Mouse (Mus musculus) hindbrain, embryonic 11.5 days (tissue): ENCODE data around the gene Fate1. TPM values are rescaled to one million over a fixed set of nuclear protein-coding genes. Genes with fewer than 3 reads are reported as not detected.
"Not testable (repeated sequence)": the region's sequence is repeated elsewhere in the genome, so short reads cannot be mapped to it uniquely, and the experiment has no call there.

Experiments
- ATAC-seq: fragments of 200-750 bp; cut with Nextera tagmentation; 2 replicates; pipeline ENCODE4 v1.8.0; 2017; ENCODE audit warnings: mild to moderate bottlenecking, moderate TSS enrichment, moderate library complexity; ENCODE audit not compliant: low FRiP score
- DNase-seq: peaks from one replicate; pipeline ENCODE4 v3.0.0-alpha.2; 2015; ENCODE audit warnings: low spot score
- H3K27ac ChIP-seq: fragments of 300-500 bp; sonication (generic); 2 replicates; pipeline ENCODE4 v1.5.1; 2014; ENCODE audit warnings: mild to moderate bottlenecking, low read depth, low read length
- H3K27me3 ChIP-seq: fragments of 300-500 bp; sonication (generic); 2 replicates; pipeline ENCODE4 v1.6.1; 2014; ENCODE audit warnings: mild to moderate bottlenecking, low read length, moderate library complexity, mixed read lengths; ENCODE audit not compliant: control insufficient read depth, insufficient read depth
- H3K36me3 ChIP-seq: fragments of 300-500 bp; sonication (generic); 2 replicates; pipeline ENCODE4 v1.6.1; 2014; ENCODE audit warnings: mild to moderate bottlenecking, low read length, moderate library complexity, mixed read lengths; ENCODE audit not compliant: control insufficient read depth, insufficient read depth
- H3K4me1 ChIP-seq: fragments of 300-500 bp; sonication (generic); replicated peaks from 2 replicates; pipeline ENCODE4 v1.6.1; 2014; ENCODE audit warnings: low read length, mixed read lengths; ENCODE audit not compliant: control insufficient read depth, insufficient read depth
- H3K4me2 ChIP-seq: fragments of 300-500 bp; sonication (generic); replicated peaks from 2 replicates; pipeline ENCODE4 v1.6.1; 2014; ENCODE audit warnings: mild to moderate bottlenecking, low read depth, low read length
- H3K4me3 ChIP-seq: fragments of 300-500 bp; sonication (generic); 2 replicates; pipeline ENCODE4 v1.5.1; 2014; ENCODE audit warnings: low read depth, low read length
- H3K9ac ChIP-seq: fragments of 300-500 bp; sonication (generic); 2 replicates; pipeline ENCODE4 v1.6.1; 2014; ENCODE audit warnings: low read depth, low read length
- H3K9me3 ChIP-seq: fragments of 300-500 bp; sonication (generic); 2 replicates; pipeline ENCODE4 v1.6.1; 2016; ENCODE audit warnings: low read length; ENCODE audit not compliant: control insufficient read depth
- WGBS: fragments of 180-500 bp; shearing (Covaris S2); extraction: QIAGEN DNeasy Blood & Tissue Kit; methylation state at CpG from one replicate; pipeline ENCODE4 v1.1.7; 2014; 5-methylcytosine and 5-hydroxymethylcytosine counted together
- polyA plus RNA-seq: library from polyadenylated mRNA; unstranded; fragments of >200 nt; fragmentation: Nextera tagmentation; extraction: Ambion mirVana; gene quantifications from 2 replicates; pipeline ENCODE4 v1.2.1, GENCODE M21; 2014

The Fate1 gene
- polyA plus RNA-seq, 1 experiment from 2014 or later: 0.26 TPM

DNA sequence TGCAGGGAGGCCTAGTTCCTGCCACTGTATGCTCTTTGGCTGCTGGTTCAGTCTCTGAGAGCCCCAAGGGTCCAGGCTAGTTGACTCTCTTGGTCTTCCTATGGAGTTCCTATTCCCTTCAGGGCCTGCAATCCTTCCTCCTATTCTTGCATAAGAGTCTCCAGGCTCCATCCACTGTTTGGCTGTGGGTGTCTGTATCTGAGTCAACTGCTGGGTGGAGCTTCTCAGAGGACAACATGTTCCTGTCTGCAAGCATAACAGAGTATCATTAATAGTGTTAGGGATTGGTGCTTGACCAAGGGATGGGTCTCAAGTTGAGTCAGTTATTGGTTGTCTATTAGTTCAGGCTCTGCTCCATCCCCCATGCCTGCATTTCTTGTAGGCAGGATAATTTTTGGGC lies 4.9 kb downstream of the Fate1 start:
- H3K9me3 ChIP-seq, ATAC-seq, H3K27me3 ChIP-seq, H3K4me1 ChIP-seq, DNase-seq, H3K27ac ChIP-seq, H3K4me3 ChIP-seq, H3K4me2 ChIP-seq, H3K9ac ChIP-seq, H3K36me3 ChIP-seq: not testable (repeated sequence)

DNA sequence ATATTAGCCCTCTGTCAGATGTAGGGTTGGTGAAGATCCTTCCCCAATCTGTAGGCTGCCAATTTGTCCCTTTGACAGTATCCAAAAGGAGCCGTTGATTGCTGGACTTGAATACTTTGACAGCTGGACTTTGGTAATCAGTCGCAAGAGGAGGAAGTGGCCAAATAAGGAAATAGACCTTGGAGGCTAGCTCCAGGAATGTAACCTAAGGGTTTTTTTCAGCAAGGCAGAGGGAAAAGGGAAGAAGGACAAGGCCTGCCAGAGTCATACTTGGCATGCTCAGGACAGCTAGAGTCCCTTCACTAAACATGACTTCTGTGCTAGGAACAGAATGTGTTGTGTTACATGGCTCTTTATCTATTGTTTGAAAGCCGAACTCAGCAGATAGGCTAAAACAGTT lies 7.7 kb downstream of the Fate1 start:
- no peaks in the 10 kb centered on the region for H3K36me3 ChIP-seq
- DNase-seq (no peak), ATAC-seq (no peak)
- no peak overlapping the region for H3K4me3 ChIP-seq
- H3K27ac ChIP-seq: no peak overlapping the region
- H3K4me1 ChIP-seq: no peaks in the 10 kb centered on the region
- H3K4me2 ChIP-seq: no peak overlapping the region
- 67% methylated on average over 3 of the region's 3 CpGs for WGBS
- H3K27me3 ChIP-seq: no peaks in the 10 kb centered on the region
- no peak overlapping the region for H3K9ac ChIP-seq
- no peaks in the 10 kb centered on the region for H3K9me3 ChIP-seq

DNA sequence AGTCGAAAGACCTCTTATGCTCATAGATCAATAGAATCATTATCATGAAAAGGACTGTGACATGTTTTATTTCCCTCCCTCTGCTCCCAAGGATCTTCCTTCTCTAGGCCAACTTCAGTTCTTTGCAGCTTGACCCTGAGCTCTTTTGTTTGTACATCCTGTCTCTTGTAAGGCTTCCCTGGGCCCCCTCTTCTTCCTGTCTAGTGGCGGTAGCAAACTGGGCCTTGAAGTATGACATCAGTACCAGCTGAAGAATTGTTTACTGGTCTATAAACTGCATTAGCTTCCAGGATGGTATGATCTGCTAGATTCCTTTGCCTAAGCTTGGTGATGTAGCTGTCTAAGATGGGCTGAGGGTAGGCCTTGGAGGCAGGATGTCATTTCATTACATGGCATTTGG lies 8.5 kb downstream of the Fate1 start:
- H3K9ac ChIP-seq: no peak overlapping the region
- WGBS: 58% methylated on average over 2 of the region's 2 CpGs
- H3K4me1 ChIP-seq: no peaks in the 10 kb centered on the region
- H3K27me3 ChIP-seq: no peaks in the 10 kb centered on the region
- H3K27ac ChIP-seq: no peak overlapping the region
- no peaks in the 10 kb centered on the region for H3K36me3 ChIP-seq
- no peak overlapping the region for H3K4me2 ChIP-seq
- no peaks in the 10 kb centered on the region for H3K9me3 ChIP-seq
- DNase-seq (no peak), ATAC-seq (no peak)
- H3K4me3 ChIP-seq: no peak overlapping the region

DNA sequence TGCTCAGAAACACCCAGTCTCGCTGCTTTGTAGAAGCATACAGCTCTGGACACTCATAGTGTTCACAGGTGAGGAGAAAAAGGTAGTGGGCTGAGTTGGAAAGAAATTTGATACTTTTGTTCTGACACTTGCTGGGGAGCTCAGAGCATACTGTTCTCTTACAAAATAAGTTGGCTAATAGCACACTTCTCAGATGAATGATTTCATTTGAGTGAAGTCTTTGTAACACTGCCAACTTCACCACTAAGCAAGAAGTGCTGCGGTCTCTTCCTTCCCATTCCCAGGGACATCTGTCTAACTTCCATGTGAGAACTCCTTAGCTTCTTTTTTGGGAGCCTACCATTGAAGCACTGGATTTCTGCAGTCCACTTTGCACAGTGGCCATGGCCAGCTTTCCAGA lies 10.4 kb downstream of the Fate1 start:
- H3K27me3 ChIP-seq: no peaks in the 10 kb centered on the region
- no peak overlapping the region for H3K9ac ChIP-seq
- ATAC-seq: no peak
- no peaks in the 10 kb centered on the region for H3K9me3 ChIP-seq
- no peaks in the 10 kb centered on the region for H3K4me1 ChIP-seq
- no peak for DNase-seq
- H3K36me3 ChIP-seq: no peaks in the 10 kb centered on the region
- H3K27ac ChIP-seq: no peak overlapping the region
- no peak overlapping the region for H3K4me2 ChIP-seq
- H3K4me3 ChIP-seq: no peak overlapping the region
- WGBS: 72% methylated on average over 2 of the region's 2 CpGs

DNA sequence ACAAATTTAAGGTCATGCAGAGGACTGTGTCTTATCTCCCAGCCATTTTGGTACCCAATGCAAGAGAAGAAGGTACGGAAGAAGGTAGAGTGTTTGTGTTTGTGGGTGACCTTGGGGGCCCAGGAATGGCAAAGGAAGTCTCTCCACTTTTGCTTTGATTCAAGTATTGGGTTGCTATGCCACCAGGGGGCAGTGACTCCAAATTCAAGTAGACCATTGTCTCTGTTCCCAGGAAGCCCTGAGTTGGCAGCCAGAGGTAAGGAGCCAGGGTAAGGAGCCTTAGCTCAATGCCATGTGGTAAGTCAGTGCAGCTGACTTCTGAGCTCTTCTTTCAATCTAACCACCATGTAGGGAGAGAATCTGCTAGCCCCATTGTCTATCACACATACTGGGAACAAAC lies 11.0 kb downstream of the Fate1 start:
- H3K36me3 ChIP-seq: no peaks in the 10 kb centered on the region
- H3K27ac ChIP-seq: no peak overlapping the region
- ATAC-seq (no peak), DNase-seq (peak; percentile 8)
- H3K4me1 ChIP-seq: no peaks in the 10 kb centered on the region
- no peak overlapping the region for H3K9ac ChIP-seq
- no peaks in the 10 kb centered on the region for H3K9me3 ChIP-seq
- 92% methylated on average over 1 of the region's 1 CpGs for WGBS
- H3K4me3 ChIP-seq: no peak overlapping the region
- H3K27me3 ChIP-seq: no peaks in the 10 kb centered on the region
- H3K4me2 ChIP-seq: no peak overlapping the region

DNA sequence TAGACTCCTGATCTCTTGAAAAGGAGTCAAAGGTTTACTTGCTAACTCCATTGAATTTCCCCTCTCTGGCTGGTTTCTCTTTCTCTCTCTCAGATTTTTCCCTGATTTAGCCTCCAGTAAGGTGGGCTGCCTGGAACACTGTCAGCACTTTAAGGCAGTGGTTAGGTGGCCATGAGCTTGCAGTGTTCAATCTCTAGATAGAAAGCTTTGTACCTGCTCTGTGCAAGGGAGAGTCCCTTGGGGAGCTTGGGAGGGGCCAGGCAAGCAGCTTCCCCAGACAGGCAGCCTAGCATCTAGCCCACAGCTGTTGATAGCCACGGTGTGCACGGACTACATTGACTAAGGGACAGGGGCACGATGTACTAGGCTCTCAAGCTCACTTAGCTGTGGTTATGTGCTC lies 18.8 kb downstream of the Fate1 start, which contains the start of gene Cnga2:
TSS of gene Cnga2 (plus strand) at position 301 of the 400 bp plus-strand sequence.
- no peaks in the 10 kb centered on the region for H3K9me3 ChIP-seq
- H3K4me1 ChIP-seq: no peaks in the 10 kb centered on the region
- no peaks in the 10 kb centered on the region for H3K27me3 ChIP-seq
- 77% methylated on average over 3 of the region's 3 CpGs for WGBS
- DNase-seq (no peak), ATAC-seq (no peak)
- no peak within 1 kb of the TSS for H3K4me2 ChIP-seq
- H3K4me3 ChIP-seq: no peak within 1 kb of the TSS
- no peak within 1 kb of the TSS for H3K27ac ChIP-seq
- H3K36me3 ChIP-seq: no peaks in the 10 kb centered on the region
- H3K9ac ChIP-seq: no peak within 1 kb of the TSS

DNA sequence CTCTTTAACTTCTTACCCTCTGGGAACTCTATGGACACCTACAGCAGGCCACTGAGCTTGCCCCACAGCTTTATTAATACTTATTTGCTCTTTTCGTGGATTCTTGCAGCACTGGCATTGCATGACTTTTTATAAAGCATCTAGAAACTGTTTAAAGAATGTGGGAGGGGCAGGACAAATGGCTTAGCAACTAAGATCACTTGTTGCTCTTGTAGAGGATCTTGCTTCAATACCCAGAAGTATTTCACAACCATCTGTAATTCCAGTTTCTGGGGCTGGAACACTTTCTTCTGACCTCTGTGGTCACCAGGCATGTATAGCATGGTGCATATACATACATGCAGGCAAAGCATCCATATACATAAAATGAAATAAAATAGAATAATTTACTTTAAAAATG lies 23.2 kb downstream of the Fate1 start:
- Histone ChIP-seq H3K4me2 (no peak overlapping the region), H3K36me3 (no peaks in the 10 kb centered on the region), H3K4me1 (no peaks in the 10 kb centered on the region), H3K27ac (no peak overlapping the region), H3K27me3 (no peaks in the 10 kb centered on the region), H3K9me3 (no peaks in the 10 kb centered on the region), H3K4me3 (no peak overlapping the region), H3K9ac (no peak overlapping the region)
- DNase-seq: no peak
- ATAC-seq: no peak
- 62% methylated on average over 1 of the region's 1 CpGs for WGBS

DNA sequence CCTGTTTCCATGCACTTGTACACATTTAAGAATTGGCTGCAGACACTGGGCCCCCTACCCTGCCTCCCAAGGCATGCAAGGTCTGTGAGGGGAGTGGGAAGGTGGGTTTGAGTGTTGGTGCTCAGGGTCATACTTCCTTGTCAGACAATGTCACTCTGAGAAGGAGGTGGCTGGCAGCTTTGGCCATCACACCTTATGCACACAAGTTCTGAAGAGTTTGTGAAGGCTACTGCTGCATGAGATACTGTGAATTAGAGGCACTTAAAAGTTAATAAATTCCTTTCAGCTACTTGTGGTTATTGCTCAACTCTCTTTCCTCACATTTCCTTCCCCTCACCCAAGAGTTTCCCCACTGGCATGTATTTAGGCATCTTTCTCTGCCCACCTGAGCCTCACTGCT lies 37.1 kb downstream of the Fate1 start:
- Histone ChIP-seq H3K27ac (no peak overlapping the region), H3K36me3 (no peaks in the 10 kb centered on the region), H3K9ac (no peak overlapping the region), H3K4me2 (no peak overlapping the region), H3K9me3 (no peaks in the 10 kb centered on the region), H3K4me3 (no peak overlapping the region), H3K4me1 (no peaks in the 10 kb centered on the region), H3K27me3 (no peaks in the 10 kb centered on the region)
- ATAC-seq (no peak), DNase-seq (no peak)

DNA sequence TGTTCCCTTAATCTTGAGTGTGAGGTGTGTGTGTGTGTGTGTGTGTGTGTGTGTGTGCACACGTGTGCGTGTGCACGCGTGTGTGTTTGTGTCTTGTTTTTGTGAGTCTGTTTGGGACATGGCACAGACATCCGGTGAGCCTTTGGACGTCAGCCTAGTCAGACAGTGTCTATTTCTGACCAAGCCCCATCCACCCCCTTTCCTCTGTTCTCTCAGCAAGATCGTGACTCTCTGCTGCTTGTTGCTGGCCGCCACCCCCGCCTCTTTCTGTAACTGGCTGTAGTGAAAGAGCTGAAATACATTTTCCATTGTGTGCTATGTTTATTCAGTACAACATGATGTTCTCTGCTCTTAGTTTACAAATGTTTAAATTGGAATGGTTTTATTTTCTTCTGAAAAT lies 39.5 kb downstream of the Fate1 start:
- Histone ChIP-seq H3K27me3 (no peaks in the 10 kb centered on the region), H3K4me3 (no peak overlapping the region), H3K4me2 (no peak overlapping the region), H3K27ac (no peak overlapping the region), H3K9ac (no peak overlapping the region), H3K36me3 (no peaks in the 10 kb centered on the region), H3K9me3 (no peaks in the 10 kb centered on the region), H3K4me1 (no peaks in the 10 kb centered on the region)
- 66% methylated on average over 9 of the region's 9 CpGs for WGBS
- ATAC-seq (peak; percentile 49; the same call in 1 of the 2 replicates), DNase-seq (peak; percentile 2)
